Mouse (Mus musculus) liver, embryonic 14.5 days (tissue): ENCODE measurements around the gene Hydin.

Experiments
- CTCF ChIP-seq: IDR thresholded peaks from 2 replicates; pipeline ENCODE4 v1.5.1; 2016; ENCODE audit warnings: antibody characterized with exemption, low read depth, control low read depth
- EP300 ChIP-seq: IDR thresholded peaks from 2 replicates; pipeline ENCODE4 v1.6.1; 2016; ENCODE audit warnings: antibody characterized with exemption, low read depth

GRCm38 (mm10) chr8:110346915-110347314 lies 80.1 kb downstream of the Hydin start:
- TF ChIP-seq CTCF (no peak), EP300 (no peak)
